Mouse (Mus musculus) ES-E14 (cell line): Measurements from ENCODE around the gene Ciz1.

Source experiments
- HCFC1 ChIP-seq: IDR thresholded peaks from 2 replicates; pipeline ENCODE4 v1.6.1; 2012; ENCODE audit warnings: low read length, inconsistent platforms, borderline replicate concordance; ENCODE audit not compliant: insufficient read depth
- MAFK ChIP-seq: IDR thresholded peaks from 2 replicates; pipeline ENCODE4 v1.6.1; 2014; ENCODE audit warnings: mild to moderate bottlenecking, low read depth, low read length, inconsistent platforms; ENCODE audit not compliant: insufficient read depth
- ZNF384 ChIP-seq: IDR thresholded peaks from 2 replicates; pipeline ENCODE4 v1.6.1; 2012; ENCODE audit warnings: low read depth, low read length, inconsistent platforms

GRCm38 (mm10) chr2:32364121-32364520 is 12.0 kb downstream of the Ciz1 start:
- no peak for TF ChIP-seq MAFK
- no peak for TF ChIP-seq HCFC1
- TF ChIP-seq ZNF384, result no peak
